Mouse (Mus musculus) heart, postnatal 10 days (tissue): Measurements from ENCODE around the gene E130114P18Rik. TPM values are rescaled to one million over a fixed set of nuclear protein-coding genes. Genes with fewer than 3 reads are reported as not detected.

Source experiments
- DNase-seq, 2 experiments: peaks; one replicate each; pipeline ENCODE4 v3.0.0; 2021
- intact Hi-C: fragments of 180-260 bp; cut with DNase I; formaldehyde crosslinking; loops from one replicate; pipeline ENCODE4 v1.15.1; 2025
- total RNA-seq, 2 experiments: library from RNA; stranded (reverse); gene quantifications; 2 replicates each; pipeline ENCODE4 v1.2.3; 2021

E130114P18Rik gene
- total RNA-seq, 2 experiments from 2014 or later: 0.34 to 0.47 TPM

DNA sequence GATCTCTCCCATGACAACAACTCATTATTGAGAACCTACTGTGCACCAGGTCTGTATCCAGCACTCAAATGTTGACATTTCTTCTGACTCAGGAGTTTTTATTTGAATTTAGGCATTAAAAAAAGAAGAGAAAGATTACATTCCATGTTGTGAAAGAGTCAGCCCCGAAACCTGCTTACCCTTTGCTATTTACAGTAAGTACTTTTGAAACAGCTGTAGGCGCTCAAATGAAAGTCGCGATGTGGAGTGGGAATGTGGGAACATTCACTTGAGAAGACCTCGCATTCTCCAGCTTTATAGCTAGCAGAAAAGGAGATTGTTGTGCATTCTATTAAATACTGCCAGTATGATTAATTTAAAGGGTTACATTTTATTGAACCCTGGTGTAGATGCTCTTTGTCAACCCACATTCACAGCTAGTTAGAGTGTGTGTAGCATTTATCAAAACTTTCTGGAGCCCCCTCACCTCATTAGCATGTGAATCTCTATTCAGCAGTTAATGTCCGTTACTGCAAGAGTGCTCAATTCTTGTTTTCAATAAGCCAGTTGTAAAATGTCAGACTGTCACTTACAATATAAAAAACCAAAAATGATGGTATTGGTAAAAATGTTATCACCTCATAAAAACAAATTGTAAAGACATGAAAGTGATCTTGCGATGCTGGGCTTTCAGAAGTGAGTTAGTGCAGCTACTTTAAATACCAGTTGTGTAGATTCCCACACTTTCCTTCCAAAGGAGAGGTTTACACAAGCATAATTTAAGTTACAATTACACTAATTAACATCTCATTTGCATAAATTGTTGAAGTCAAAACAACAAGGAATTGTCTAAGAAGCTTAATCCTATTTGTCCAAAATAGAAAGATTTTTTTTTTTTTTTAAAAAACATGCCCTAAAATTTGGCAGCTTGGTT lies 28.3 kb upstream of the E130114P18Rik start:
- DNase-seq: no peak
- intact Hi-C loops: no loop called here

DNA sequence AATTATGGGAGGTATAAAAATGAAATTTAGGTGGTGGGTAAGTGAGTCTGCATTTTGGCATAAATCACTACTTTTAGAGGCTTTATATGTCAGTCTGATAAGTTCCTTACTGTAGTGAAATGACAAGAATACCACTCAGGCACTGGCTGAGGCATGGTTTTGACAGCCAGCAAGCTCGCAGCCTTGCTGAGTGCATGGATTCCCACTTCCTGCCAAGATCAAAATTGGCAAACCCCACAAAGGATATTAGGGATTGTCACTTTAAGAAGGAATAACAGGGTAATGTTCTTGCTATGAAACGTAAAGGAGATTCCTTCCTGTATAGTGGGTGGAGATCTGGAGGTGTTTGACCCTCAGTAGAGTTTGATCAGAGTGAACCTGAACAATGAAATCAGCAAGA lies 27.4 kb upstream of the E130114P18Rik start:
- DNase-seq: peak; percentile 56 to 63

DNA sequence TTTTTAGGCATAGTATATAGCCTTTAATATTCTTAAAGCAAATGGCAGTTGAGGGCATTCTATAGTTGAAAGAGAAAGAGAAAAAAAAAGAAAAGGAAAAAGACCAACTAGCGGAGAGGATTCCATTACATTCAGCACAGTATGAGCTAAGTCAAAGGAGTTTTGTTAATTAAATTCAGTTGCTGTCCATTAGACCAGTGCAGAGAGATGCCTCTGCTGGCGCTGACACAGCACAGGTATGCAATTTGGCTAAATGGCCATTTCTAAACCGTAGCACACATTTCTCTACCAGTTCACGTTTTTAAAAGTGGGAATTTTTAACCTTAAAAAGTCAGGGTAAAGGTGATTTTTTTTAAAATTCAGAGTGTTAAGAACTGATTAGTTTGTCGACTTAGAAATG lies 26.8 kb upstream of the E130114P18Rik start:
- no peak for DNase-seq

More for the DNA sequence above, 27.4 kb upstream of the E130114P18Rik start:
- intact Hi-C loops: no loop called here

DNA sequence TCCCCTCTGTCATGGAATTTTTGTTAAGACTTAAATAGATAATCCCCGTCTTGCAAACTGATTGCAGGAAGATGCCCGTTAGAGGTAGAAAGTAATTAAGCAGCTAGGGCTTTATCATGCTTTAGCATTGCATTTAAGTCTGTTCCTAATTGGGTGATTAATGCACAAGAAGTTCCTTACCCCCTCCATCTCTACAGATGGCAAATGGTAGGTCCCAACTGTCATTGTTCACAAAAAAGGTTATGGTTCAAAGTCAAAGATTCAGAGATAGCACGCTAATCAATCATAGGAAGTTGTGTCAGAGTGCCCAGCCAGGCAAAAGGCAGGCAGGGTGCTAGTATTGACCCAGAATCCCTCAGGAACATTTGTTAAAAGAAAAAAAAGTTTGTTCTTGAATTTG lies 25.9 kb upstream of the E130114P18Rik start:
- no peak for DNase-seq
- intact Hi-C loops: no loop called here

More for the DNA sequence above, 26.8 kb upstream of the E130114P18Rik start:
- intact Hi-C loops: no loop called here

DNA sequence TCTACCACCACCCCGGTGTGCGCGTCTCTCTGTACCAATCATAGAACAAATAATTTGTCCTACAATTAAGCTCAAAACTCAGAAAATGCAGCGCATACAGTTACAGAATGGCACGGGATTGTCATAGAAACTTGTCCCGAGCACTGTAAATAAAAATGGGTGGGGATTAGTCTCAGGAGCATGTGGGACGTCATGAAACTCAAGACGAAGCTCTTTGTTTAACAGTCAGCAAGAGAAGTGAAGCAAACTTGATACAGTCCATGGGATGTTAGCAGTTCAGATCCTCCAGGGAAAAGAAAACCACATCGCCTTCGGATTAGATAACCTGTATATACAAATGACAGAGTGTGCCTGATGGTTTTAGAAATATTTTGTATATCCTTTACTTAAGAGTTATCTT lies 18.6 kb upstream of the E130114P18Rik start:
- intact Hi-C loops: no loop called here
- no peak for DNase-seq

DNA sequence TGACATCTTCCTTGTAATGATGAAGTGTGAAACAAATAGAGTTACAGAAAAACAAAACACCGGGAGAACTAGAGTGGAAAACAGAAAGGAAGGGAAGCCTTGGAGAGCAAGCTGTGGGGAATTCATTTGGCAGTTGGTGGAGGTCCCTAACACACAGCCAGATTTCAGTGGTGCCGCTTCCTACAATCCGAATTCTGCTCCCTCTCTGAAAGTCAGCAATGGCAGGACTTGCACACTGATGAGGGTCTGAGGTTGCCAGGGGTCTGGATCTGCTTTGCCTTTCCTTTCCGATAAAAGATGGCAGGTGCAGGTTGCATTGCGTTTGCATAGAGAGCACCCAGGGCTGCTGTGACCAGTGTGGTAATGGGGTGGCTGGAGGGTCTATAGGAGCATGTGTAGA lies 18.1 kb upstream of the E130114P18Rik start:
- no peak for DNase-seq
- intact Hi-C loops: no loop called here

DNA sequence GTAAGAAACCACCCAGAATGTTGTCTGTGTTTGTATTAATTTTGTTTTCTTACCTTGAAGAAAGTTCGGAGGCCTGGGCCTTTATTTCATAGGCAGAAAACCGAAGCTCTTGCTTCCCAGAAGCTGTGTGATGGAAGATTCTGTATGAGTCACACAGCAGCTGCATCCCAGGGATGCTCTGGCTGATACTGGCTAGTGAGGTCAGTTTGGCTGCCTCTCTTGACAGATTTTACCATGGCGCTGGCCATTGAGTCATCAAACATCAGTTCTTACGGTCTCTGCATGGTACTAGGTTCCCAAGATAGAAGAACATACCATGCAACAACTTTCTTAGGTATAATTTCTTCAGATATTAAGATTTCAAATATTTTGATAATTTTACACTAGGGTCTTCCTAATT lies 17.0 kb upstream of the E130114P18Rik start:
- DNase-seq: no peak
- intact Hi-C loops: no loop called here

DNA sequence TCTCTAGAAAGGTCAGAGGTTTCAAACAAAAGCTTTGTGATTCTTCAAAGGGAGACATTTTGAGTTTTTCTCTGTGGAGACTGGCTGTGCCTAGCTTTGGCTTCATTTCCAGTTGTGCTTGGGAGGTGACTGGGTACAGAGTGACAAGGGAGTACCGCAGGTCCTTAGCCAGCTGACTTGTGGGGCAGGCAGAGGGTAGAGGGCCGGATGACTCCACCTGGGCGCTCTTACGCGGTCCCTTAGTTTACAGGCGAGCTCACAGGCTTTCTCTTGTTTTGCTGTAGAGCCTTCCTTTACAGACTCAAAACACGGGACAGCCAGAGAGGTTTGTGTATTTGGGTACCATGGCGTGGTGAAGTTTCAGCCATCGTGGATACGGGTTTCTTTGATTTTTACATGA lies 16.1 kb upstream of the E130114P18Rik start:
- intact Hi-C loops: no loop called here
- DNase-seq: no peak

DNA sequence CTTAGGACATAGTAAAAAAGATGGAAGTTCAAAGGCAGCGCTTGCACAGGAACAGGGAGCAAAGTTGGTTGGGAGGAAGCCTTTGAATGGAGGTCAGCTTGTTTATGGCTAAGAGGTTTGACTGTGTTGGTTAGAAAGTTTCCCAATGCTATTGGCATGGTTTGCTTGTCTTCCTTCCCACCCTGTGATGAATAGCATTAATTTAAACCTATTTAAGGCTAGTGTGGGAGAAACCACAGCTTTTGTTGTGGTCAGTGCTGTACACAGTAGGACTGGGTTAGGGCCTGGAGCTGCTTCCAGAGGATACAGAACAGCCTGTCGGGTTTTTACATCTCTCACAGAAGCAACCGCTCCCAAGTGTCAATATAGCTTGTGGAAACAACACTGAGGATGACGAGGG lies 10.7 kb upstream of the E130114P18Rik start:
- intact Hi-C loops: no loop called here
- no peak for DNase-seq

DNA sequence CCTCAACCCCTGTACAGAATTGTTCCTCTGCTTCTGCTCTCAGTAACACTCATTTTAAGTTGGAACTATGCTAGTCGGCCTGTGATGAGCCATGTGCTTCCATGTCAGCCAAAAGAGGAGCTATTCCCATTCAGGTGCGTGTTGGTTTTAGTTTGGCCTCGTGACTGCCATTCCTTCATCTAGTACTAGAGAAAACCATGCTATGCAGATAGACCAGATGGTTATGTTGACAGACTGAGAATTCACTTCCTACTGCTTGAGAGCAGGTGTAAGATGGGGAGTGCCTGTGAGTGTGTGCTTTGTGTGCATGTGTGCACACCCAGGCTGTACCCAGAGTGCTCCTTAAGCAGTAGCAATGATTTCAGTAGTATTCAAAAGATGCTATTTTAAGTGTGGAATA lies 9.6 kb upstream of the E130114P18Rik start:
- intact Hi-C loops: no loop called here

DNA sequence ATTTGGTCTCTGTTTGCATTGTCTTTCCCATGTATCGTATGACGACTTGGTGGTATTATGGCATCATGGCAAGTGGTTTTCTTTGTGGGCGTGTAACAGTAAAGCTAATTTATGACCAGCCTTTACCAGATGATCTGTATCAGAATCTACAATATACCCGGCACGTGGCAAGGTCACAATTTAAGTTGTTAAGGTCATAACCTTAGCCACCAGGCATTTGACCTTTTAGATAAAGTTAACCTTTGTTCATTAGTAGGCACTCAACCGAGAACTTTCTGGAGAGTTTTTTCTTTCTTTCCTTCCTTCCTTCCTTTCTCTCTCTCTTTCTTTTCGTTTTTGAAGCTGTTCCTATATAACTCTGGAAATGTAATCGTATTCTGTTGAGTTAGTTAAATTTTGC lies 8.7 kb upstream of the E130114P18Rik start:
- DNase-seq: no peak
- intact Hi-C loops: no loop called here

More for the DNA sequence above, 9.6 kb upstream of the E130114P18Rik start:
- DNase-seq: no peak

DNA sequence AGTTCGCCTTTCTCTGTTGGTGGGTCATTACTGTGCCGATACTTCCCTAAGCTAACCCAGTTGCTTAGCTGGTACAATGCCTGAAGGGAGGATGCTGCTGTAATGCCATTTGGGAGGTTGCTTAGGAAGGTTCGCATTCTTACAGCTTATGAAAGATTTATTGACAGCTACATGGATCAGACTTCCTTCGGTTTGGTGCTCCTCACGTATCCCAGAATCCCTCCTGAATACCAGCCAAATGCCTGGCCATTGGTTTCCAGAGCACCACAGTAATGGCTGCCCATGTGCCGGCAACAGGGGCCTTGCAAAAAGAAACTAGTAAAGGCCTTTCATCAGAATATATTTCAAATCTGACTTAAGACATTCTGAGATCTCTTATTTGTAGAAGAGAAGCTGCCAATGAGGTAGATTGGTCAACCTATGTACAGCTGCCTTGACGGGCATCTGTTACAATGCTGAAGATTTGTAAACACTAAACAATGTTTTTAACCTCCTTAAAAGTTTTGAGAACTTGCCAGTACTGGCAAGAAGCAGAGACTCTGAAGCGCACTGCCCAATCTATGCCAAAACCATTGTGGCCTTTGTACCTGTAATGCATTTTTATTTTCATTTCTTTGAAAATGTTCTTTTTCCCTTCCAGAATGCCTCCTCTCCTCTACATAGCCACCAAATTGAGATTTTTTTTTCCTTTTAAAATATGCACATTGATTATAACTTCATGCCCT lies 7.8 kb upstream of the E130114P18Rik start:
- DNase-seq: no peak
- intact Hi-C loops: no loop called here

DNA sequence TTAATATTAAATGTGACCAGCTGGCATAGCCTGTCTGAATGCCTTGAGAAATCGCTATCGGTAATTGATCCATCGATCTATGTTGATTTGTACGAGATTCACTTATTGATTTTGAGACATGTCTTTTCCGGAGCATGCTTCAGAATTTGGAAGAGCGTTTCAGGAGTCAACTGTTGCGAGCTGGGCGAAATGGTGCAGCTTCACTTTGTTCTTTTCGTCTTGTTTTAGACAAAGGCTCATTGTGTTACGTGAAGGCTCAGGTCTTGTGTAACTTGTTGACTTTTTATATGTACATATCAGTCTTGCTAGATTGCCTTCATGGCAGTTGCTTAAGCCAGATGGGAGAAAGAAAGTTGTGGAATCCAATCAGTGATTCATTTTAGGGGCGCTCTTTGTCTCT lies 6.4 kb upstream of the E130114P18Rik start:
- DNase-seq: no peak

DNA sequence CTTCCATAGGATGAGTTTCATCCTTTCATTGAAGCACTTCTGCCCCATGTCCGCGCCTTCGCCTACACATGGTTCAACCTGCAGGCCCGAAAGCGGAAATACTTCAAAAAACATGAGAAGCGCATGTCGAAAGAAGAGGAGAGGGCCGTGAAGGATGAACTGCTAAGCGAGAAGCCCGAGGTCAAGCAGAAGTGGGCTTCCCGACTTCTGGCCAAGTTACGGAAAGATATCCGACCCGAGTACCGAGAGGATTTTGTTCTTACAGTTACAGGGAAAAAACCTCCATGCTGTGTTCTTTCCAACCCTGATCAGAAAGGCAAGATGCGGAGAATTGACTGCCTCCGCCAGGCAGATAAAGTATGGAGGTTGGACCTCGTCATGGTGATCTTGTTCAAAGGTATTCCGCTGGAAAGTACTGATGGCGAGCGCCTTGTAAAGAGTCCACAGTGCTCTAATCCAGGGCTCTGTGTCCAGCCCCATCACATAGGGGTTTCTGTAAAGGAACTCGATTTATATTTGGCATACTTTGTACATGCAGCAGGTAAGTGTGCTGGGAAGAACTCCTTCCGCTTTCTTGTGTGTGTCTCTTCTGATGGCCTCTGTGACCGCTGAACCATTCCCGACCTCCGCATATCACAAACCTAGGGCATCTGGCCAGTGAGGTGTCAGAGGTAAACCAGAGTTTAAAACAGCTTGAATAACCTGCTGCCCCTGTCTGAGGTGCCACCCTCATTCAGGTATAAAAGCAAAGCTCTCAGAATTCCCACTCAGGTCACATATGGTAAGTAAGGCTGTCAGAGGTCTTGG lies 5.4 kb upstream of the E130114P18Rik start:
- intact Hi-C loops: no loop called here
- DNase-seq: no peak

More for the DNA sequence above, 6.4 kb upstream of the E130114P18Rik start:
- intact Hi-C loops: no loop called here

DNA sequence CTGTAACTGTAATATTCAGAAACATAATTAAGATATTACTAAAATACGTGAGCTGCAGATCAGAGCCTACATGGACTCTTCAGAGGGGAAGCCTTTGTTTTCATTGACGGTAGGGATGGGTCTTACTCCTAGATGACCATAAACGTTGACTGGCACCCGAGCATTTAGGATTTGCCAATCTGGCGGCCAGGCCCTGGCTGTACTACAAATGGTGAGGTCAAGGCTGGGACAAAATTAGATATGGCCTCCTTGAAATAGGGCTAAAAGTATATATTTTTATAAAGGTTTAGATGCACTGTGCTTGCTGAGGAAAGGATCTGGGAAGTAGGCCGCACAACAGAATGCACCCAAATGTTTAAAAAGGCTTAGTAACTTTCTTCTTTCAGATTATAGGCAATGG lies 4.6 kb upstream of the E130114P18Rik start:
- DNase-seq: no peak
- intact Hi-C loops: no loop called here

DNA sequence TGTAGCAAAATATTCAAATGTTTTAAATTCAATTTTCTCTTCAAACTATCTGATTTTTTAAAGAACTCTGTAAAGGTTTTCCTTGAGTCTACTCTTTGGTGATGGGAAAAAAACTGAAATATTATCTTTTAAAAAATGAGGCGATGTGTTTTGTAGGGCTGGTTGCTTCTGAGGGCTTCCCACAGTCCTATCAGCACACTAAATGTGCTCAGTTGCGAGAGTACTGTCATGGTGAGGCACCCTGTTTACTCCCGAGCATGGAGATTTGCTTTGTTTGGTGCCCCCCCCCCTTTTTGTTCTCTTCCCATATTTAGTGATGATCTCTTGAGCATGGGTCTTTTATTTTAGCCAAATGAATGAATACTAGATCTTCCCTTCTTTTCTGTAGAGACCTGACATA lies 4.2 kb upstream of the E130114P18Rik start:
- no peak for DNase-seq
- intact Hi-C loops: no loop called here

DNA sequence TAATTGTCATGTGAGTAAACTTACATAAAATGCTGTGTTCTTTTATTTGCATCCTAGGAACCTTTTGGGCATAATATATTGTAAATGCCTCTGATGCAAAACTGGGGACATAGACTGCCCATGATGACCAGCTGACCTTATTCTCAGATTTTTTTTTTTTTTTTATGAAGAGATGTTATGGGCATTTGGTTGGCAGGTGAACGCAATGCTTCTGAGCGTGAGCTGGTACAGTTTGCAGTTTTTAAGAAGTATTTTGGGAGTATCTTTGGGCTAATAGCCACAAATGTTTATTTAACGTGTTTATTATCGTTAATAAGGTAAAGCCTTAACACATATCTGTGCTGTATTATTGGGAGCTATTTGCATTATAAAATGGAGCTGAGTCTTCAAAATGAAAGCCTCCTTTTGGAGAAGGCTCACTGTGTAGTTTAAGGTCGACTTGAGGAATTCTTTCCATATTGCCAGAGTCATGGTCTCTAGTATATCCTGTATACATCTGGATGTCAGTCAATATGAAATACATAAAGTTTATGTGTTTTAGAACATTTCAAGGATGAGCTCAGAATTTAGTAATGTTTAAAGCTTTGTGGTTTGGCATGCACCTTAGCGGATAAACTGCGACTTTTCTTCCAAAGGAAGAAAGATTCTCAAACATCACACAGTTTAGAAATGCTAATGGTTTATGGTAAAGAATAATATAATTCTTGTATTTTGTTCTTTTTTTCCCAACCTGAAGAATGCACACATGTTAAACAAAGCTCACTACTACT lies 3.0 kb upstream of the E130114P18Rik start:
- intact Hi-C loops: no loop called here
- no peak for DNase-seq

DNA sequence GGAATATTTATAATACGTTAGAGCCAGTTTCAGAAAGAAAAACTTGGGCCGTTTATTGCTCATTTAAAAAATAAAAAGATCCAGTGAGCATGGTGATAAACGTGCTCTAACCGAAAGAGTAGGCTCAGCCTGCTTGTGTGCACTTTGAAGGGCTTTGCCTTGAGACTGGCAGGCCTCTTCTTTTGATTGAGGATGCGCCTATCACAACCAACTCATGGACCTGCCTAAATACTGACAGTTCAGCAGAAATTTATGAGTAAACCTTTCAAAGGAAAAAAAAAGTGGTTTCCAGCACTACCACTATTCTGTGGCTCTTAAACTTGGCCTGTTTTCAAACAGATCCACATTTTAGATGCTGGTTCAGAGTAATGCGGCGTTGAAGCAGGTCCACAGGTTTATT lies 2.1 kb upstream of the E130114P18Rik start:
- DNase-seq: peak; percentile 61 to 62

DNA sequence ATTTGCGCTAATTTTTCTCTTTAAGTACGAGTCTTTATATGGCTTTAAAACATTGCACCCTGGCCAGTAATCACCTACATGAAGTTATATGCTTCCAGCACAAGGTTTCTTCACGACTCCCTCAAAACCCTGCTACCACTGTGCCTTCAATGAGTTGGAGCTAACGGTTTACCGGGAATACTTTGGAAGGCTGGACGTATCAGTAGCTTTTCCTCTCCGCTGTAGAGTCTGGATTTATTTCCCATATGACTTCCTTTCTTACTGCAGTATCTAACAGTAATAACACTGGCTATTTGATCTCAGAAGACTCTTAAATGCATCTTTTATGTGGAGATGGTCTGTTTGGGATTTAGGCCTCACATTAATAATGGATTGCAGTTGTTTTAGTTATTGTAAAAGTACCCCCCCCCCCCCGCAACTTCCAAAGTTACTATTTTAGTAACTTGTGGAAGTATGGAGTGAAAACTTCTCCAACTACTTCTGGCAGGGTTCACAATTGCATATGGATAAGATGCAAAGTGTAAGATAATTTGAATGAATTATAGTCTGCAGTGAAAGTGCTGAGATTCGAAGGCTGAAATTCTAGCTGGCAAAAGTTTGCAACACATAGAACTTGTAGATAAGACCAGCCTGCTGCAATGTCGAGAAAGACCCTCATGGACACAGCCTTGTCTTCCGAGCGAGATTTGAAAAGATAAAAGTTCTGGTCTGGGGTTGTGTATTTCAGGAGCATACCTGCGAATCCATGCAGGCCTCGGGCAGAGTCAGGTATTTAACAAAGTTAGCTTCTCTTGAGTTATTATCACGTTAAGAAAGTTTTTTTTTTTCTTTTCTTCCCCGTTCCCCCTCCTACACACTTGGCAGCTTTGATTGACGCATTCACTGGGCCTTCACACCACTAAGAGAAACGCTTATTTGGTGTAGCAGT lies 1.4 kb upstream of the E130114P18Rik start:
- intact Hi-C loops: loop anchor here (2.0 to 5.0 kb wide), 5 partner anchors 33 to 543 kb away; no protein-coding TSS in a partner anchor

More for the DNA sequence above, 2.1 kb upstream of the E130114P18Rik start:
- intact Hi-C loops: no loop called here

More for the DNA sequence above, 1.4 kb upstream of the E130114P18Rik start:
- peak; percentile 56 to 67 for DNase-seq
